Mouse (Mus musculus) urinary bladder, postnatal 25 days (tissue): ENCODE data around the gene Ksr1.
A peak's percentile ranks its signal among the peaks of the same experiment; 100 is the strongest.

Experiments
- DNase-seq: peaks from one replicate; pipeline ENCODE4 v3.0.0; 2022; ENCODE audit warnings: low spot score

Ksr1 gene

GRCm38 (mm10) chr11:79041908-79042430 is 104.2 kb downstream of the Ksr1 start:
- no peak for DNase-seq

- no peak for DNase-seq
These were observed 106.7 kb downstream of the Ksr1 start for GRCm38 (mm10) chr11:79039488-79039887.

DNA sequence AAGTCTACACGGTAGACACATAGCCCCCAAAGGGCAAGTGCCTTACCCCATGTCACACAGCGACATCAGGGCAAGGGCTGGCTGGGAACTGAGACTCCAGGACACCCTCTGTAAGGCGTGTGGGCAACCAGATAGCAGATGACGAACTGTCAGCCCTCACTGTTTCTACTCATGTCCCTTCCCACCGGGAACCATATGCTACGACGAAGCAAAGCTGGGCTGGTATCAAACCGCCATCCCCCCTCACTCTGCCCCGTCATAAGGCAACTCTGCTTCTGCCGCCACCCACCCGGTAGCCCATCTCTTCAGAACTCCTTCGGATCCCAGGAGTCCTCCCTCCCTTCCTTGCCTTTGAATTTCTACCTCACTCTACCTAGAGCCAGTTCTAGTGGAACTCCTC is 108.7 kb downstream of the Ksr1 start:
- no peak for DNase-seq

- no peak for DNase-seq
These were observed 109.9 kb downstream of the Ksr1 start for GRCm38 (mm10) chr11:79036324-79036723.

DNA sequence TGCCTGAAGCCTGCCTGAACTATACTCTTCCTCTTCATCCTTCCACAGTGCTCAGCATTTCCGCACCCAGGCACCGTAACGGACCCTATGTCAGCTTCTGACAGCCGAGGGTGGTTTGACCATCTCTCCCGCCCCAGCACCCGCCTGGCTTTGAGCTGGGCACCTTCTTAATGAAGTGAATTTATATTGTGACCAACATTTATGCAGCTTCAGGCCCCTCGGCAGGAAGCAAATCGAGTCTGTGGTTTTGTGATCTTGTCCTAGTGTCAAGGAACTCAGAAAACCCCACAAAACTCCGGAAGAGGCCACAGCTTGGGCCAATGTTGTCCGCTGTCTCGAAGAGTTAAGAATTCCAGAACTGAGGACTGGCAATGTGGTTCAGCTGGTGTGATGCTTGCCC is 112.6 kb downstream of the Ksr1 start:
- no peak for DNase-seq

GRCm38 (mm10) chr11:79033021-79033420 is 113.2 kb downstream of the Ksr1 start:
- no peak for DNase-seq

GRCm38 (mm10) chr11:79031452-79031746 is 114.8 kb downstream of the Ksr1 start:
- DNase-seq: no peak

DNA sequence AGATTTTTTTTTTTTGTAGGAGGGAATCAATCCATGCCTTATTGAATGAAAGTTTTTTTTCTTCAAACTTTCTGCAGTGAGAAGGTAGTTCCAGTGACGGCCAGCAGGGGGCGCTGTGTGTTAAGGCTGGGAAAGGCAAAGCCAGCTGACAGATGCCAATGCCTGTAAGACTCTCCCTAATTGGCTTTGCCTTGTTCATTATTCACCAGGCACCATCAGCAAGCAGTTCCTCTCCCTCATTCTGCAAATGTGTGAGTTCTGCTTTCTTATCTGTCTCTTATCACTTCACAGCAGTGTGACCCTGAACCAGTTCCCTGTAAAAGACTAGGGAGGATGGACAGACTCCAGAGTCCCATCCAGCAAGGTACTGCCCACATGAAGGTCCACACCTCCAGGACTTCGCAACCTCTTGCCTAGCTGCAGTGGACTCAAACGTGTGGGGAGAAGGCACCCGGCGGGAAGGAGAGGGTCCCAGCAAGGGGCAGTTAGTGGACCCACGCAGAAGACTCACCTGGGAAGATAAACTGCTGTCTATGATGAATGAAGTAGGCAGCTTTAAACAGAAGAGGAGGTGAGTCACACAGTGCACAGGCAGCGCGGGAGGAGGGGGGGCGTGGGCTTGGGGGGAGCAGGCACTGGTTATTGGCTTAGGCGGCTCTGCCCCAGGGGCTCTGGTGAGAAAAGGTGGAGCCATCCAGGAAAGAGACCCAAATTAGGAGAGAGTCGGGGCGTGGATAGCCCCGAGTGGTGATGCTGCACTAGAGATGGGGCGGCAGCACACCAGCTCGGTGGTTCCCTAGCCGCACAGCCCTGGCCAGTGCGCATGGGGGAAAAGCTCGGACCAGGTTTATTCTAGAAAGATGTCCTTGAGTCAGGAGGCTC is 115.4 kb downstream of the Ksr1 start:
- DNase-seq: peak; percentile 94

DNA sequence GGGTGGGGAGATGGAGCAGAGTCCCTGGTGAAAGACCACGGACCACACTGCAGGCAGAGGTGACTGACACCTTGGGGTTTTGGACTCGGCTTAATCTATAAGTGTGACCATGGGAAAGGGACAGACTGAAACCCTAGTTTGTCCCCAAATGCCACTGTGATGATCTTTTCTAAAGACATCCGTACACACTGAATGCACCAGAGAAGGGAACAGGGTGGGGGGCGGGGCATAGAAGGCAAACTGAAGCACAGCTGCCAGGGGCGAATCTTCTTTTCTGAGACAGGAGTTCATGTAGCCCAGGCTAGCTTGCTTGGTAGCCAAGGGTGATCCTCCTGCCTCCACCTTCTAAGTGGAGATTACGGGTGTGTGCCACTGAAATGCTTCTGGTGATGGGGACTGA is 122.5 kb downstream of the Ksr1 start:
- DNase-seq: no peak

GRCm38 (mm10) chr11:79023342-79023741 is 122.9 kb downstream of the Ksr1 start:
- no peak for DNase-seq

DNA sequence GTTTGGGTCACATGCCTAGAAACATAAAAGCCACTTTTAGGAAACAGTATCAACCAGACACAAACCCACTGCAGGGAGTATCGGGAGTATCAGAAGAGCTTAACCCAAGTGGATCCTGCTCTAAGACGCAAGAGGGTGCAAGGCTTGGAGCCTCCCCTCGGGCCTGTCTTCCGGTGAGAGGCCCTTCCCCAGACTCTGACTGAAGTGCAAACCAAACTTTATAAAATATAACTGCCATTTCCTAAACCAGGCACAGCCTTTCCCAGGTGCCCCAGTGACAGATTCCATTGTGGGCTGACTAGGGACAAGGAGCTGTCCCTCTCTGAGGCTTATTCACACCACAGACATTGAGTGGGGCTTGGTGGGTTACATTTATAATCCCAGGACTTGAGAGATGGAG is 123.4 kb downstream of the Ksr1 start:
- no peak for DNase-seq

- DNase-seq: no peak
These were observed 125.6 kb downstream of the Ksr1 start for GRCm38 (mm10) chr11:79020535-79021045.

GRCm38 (mm10) chr11:79019839-79020534 is 126.2 kb downstream of the Ksr1 start:
- DNase-seq: peak; percentile 45

GRCm38 (mm10) chr11:79018954-79019704 is 127.1 kb downstream of the Ksr1 start:
- peak; percentile 75 for DNase-seq

DNA sequence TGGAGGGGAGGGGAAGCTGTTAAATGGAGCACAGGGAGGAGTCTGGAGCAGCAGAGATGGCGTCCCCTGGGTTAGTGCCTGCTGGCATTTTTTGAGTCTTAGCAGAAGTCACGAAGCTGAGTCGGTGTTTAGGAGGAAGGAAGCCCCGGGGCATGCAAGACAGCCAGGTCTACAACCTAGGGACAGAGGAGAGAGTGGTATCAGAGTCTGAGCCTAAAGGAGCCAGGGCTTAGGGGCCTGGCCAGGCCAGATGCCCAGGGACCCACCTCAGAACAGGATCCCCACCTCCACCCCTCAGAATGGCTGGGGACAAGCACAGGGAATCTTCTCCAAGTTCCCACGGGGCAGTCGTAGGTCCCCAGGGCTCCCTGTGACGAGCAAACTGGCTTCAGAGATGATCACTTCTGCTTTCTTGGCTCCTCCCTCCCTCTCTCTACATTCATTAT is 129.0 kb downstream of the Ksr1 start:
- DNase-seq: no peak

DNA sequence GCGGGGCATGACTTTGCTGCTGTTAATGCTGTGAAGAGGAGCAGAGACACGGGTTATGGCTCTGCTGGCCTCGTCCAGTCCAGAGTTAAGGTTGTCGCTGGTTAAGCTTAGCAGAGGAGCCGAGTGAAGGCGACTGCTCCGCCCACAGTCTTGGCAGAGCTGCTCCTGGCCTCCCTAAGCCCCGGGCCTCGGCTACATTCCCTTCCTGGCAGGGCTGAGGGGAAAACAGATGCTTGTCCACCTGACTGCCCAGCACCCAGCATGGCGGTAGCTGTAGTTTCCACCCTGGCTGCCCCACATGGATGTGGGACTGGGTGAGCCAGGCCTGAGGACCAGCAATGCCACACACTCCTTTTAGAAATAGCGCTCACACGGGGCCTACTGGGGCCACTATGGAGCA is 130.0 kb downstream of the Ksr1 start:
- no peak for DNase-seq

DNA sequence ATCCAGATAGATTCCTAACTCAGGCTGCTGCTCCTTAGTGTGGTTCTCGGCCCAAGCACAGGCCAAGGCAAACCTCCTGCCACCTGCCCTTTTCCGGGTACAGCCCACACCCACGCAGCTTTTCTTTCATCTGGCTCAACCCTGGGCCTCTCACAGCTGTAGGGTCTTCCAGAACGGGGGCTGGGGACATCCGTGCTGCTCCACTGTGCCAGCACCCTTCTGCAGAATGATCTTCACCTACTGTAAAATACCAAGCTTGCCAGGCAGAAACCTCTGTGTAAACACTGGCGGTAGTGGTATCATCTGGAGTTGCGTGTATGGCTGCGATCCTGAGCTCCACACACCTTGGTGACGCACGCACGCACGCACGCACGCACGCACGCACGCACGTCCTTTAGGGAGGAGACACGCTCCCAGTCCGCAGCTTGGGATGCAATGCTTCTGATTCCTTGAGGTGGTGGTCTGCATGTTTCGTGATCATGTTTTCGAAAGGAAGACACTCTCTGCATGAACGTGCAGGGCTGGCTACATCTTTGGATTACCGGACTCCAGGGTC is 130.5 kb downstream of the Ksr1 start:
- no peak for DNase-seq

GRCm38 (mm10) chr11:79014602-79015325 is 131.4 kb downstream of the Ksr1 start:
- no peak for DNase-seq

GRCm38 (mm10) chr11:79013806-79014205 is 132.4 kb downstream of the Ksr1 start:
- no peak for DNase-seq

DNA sequence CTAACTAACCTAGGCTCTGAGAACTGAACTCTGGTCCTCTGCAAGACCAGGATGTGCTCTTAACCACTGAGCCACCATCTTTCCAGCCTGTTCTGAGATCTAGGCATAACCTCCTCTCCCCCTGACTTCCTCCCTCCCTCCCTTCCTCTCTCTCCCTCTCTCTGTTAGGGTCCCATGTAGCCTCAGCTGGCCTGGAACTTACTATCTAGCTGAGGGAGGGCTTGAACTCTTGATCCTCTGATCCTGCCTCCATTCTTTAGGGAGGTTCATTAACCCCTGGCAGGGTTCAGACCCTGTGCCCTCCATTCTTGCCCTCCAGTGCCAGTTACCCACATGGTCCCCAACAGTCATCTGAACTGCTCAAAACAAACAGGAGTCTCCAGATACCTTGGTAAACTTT is 133.2 kb downstream of the Ksr1 start:
- DNase-seq: no peak

GRCm38 (mm10) chr11:79012529-79012928 is 133.7 kb downstream of the Ksr1 start:
- no peak for DNase-seq
